Mouse (Mus musculus): Measurements from ENCODE around the gene Stambp. TPM values are rescaled to one million over a fixed set of nuclear protein-coding genes. Genes with fewer than 3 reads are reported as not detected.
A peak's percentile ranks its signal among the peaks of the same experiment; 100 is the strongest.

Gene Stambp
- total and polyA plus RNA-seq, 3 experiments = 4.1 to 11.4 (median 4.6) TPM

GRCm38 (mm10) chr6:83582135-83582937, 9.8 kb upstream of the Stambp start:
- DNase-seq (ENCODE audit: extremely low read depth) = no peak
- Histone ChIP-seq H3K9me3 (replicated peaks; ENCODE audit: low read length) (no peaks in the 10 kb centered on the region), H3K9ac (ENCODE audit: insufficient read depth, low read depth) (no peak overlapping the region), H3K27ac (ENCODE audit: insufficient read depth, low read depth) (no peak overlapping the region), H3K4me1 (ENCODE audit: control insufficient read depth in 1 of 2, insufficient read depth in 2 of 2) (peaks cover 5 to 7% of the 10 kb centered on the region in 2 experiments; a peak in 2 of 4 replicates), H3K79me2 (replicated peaks; ENCODE audit: control insufficient read depth, extremely low read depth, insufficient read depth, poor library complexity, severe bottlenecking) (no peaks in the 10 kb centered on the region), H3K4me2 (ENCODE audit: insufficient read depth, low read depth, poor library complexity, severe bottlenecking) (no peak overlapping the region), H3K36me3 (replicated peaks in 1 of 2; ENCODE audit: control insufficient read depth in 1 of 2, insufficient read depth in 1 of 2, low read length in 1 of 2) (no peaks in the 10 kb centered on the region), H3K4me3 (replicated peaks in 1 of 3; ENCODE audit: low read depth in 2 of 3, low read length in 2 of 3, poor library complexity in 1 of 3) (no peak overlapping the region), H3K27me3 (replicated peaks) (peaks cover 48% of the 10 kb centered on the region)
- dilution Hi-C loops (cut with MboI; ENCODE audit: extremely low pct_ligation_motif_present, extremely low pct_unique_long_range_greater_than_20kb, low sequenced_read_pairs) (no loop called here), in situ Hi-C loops (cut with MboI; ENCODE audit: low pct_ligation_motif_present, low pct_unique_long_range_greater_than_20kb, low sequenced_read_pairs) (loop anchor here (5.0 kb wide), 1 partner anchor 95 kb away; the partner anchor contains the start of gene Cd207)
- TF ChIP-seq BHLHE40 (IDR thresholded peaks at IDR 0.05; ENCODE audit: low read depth, low read length) (peak; percentile 58), JUND (conservative IDR thresholded peaks at IDR 0.05; ENCODE audit: low read depth, low read length) (no peak), MEF2A (IDR thresholded peaks at IDR 0.05; ENCODE audit: borderline replicate concordance, low read depth, low read length) (no peak), ZKSCAN1 (IDR thresholded peaks at IDR 0.05; ENCODE audit: borderline replicate concordance, low read depth, low read length) (no peak), NRF1 (IDR thresholded peaks at IDR 0.05; ENCODE audit: low read depth, low read length) (no peak), MYC (IDR thresholded peaks at IDR 0.05; ENCODE audit: low read depth, low read length) (no peak), MAX (IDR thresholded peaks at IDR 0.05; ENCODE audit: low read length) (no peak), IRF4 (IDR thresholded peaks at IDR 0.05; ENCODE audit: low read depth, low read length) (peak; percentile 21; the same call in 1 of the 2 replicates), EP300 (IDR thresholded peaks at IDR 0.05; ENCODE audit: low read length) (no peak), MAZ (IDR thresholded peaks at IDR 0.05; ENCODE audit: low read depth, low read length) (no peak), ETS1 (conservative IDR thresholded peaks at IDR 0.05; ENCODE audit: low read depth, low read length) (no peak)

GRCm38 (mm10) chr6:83577534-83577933, 5.0 kb upstream of the Stambp start:
- dilution Hi-C loops (cut with MboI; ENCODE audit: extremely low pct_ligation_motif_present, extremely low pct_unique_long_range_greater_than_20kb, low sequenced_read_pairs) = no loop called here

More at GRCm38 (mm10) chr6:83577534-83577933, 5.0 kb upstream of the Stambp start:
- Histone ChIP-seq H3K9ac (ENCODE audit: insufficient read depth, low read depth) (no peak overlapping the region), H3K4me1 (ENCODE audit: control insufficient read depth in 1 of 2, insufficient read depth in 2 of 2) (peaks cover 5 to 9% of the 10 kb centered on the region in 2 experiments), H3K4me2 (ENCODE audit: insufficient read depth, low read depth, poor library complexity, severe bottlenecking) (no peak overlapping the region), H3K27me3 (replicated peaks) (peaks cover 43% of the 10 kb centered on the region), H3K79me2 (replicated peaks; ENCODE audit: control insufficient read depth, extremely low read depth, insufficient read depth, poor library complexity, severe bottlenecking) (no peaks in the 10 kb centered on the region), H3K36me3 (replicated peaks in 1 of 2; ENCODE audit: control insufficient read depth in 1 of 2, insufficient read depth in 1 of 2, low read length in 1 of 2) (no peaks in the 10 kb centered on the region), H3K9me3 (replicated peaks; ENCODE audit: low read length) (no peaks in the 10 kb centered on the region), H3K4me3 (replicated peaks in 1 of 3; ENCODE audit: low read depth in 2 of 3, low read length in 2 of 3, poor library complexity in 1 of 3) (no peak overlapping the region), H3K27ac (ENCODE audit: insufficient read depth, low read depth) (no peak overlapping the region)
- in situ Hi-C loops (cut with MboI; ENCODE audit: low pct_ligation_motif_present, low pct_unique_long_range_greater_than_20kb, low sequenced_read_pairs) = no loop called here
- TF ChIP-seq MEF2A (IDR thresholded peaks at IDR 0.05; ENCODE audit: borderline replicate concordance, low read depth, low read length) (no peak), ZKSCAN1 (IDR thresholded peaks at IDR 0.05; ENCODE audit: borderline replicate concordance, low read depth, low read length) (no peak), RAD21 (IDR thresholded peaks at IDR 0.05; ENCODE audit: low read depth, low read length) (no peak), BHLHE40 (IDR thresholded peaks at IDR 0.05; ENCODE audit: low read depth, low read length) (no peak), TCF12 (IDR thresholded peaks at IDR 0.05; ENCODE audit: low read depth, low read length) (no peak), CHD1 (IDR thresholded peaks at IDR 0.05; ENCODE audit: low read depth, low read length) (no peak), NRF1 (IDR thresholded peaks at IDR 0.05; ENCODE audit: low read depth, low read length) (no peak), USF2 (conservative IDR thresholded peaks at IDR 0.05; ENCODE audit: low read depth, low read length) (no peak), ETS1 (conservative IDR thresholded peaks at IDR 0.05; ENCODE audit: low read depth, low read length) (no peak), SMC3 (IDR thresholded peaks at IDR 0.05; ENCODE audit: low read depth, low read length) (no peak), MAX (IDR thresholded peaks at IDR 0.05; ENCODE audit: low read length) (no peak), TBP (conservative IDR thresholded peaks at IDR 0.05; ENCODE audit: low read depth, low read length) (no peak), E2F4 (IDR thresholded peaks at IDR 0.05; ENCODE audit: insufficient replicate concordance, low read depth, low read length) (no peak), JUND (conservative IDR thresholded peaks at IDR 0.05; ENCODE audit: low read depth, low read length) (no peak), MAZ (IDR thresholded peaks at IDR 0.05; ENCODE audit: low read depth, low read length) (no peak), ZNF384 (IDR thresholded peaks at IDR 0.05; ENCODE audit: low read depth, low read length) (no peak), POLR2AphosphoS2 (IDR thresholded peaks at IDR 0.05; ENCODE audit: low read depth, low read length) (no peak), ZMIZ1 (IDR thresholded peaks at IDR 0.05; ENCODE audit: low read depth, low read length) (no peak), MAFK (IDR thresholded peaks at IDR 0.05; ENCODE audit: insufficient replicate concordance, low read length) (no peak)
- no peak for DNase-seq (ENCODE audit: extremely low read depth)

Data from CH12.LX (cell line).